Comparison of ENCODE assay signal across 18 mouse cellular contexts in the genomic region with DNA sequence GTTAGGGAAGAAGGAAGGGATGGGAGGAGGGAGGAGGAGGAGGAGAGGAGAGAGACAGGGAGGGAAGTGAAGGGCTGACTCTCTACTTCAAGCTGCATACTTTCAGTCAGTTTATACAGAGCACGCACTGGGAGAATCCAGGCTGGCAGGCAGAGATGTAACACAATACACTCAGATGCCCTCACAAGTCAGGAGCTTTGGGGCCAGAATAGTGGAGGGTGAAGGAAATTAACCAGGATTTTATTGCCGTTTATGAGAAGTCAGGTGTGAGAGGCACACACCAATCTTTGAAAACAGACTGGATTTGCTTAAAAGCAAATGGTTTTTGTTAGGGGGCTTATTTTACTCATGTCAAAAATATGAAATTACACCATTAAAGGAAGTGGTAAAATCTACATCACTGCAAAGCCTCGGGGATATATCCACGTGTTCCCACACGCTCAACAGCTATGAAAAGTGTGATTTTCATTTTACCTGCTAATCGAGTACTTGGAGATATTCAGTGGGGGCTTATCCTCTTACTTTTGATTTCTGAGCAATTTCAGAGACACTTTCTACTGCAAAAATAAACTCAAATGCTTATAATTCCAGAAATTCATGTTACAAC.
DNase-seq lines count a peak whose midpoint lies in the region; ATAC-seq and TF ChIP-seq lines count a peak whose summit lies in the region.
"Had no signal": no experiment of that assay in that cellular context is flagged by ENCODE, and none has a peak within 500 bp of the region (broad histone marks: within the 10 kb centered on the region; RNA-seq: fewer than 3 reads in every experiment).

No protein-coding gene starts in this region.

- WGBS in kidney, postnatal 0 days = 41% methylated on average over 6 of the region's 6 CpGs
- WGBS in limb, embryonic 12.5 days = 28% methylated on average over 6 of the region's 6 CpGs
- WGBS in hindbrain, embryonic 12.5 days = 64% methylated on average over 6 of the region's 6 CpGs

- no peaks in the 10 kb centered on the region for H3K4me1 ChIP-seq in kidney, postnatal 0 days (replicated peaks; ENCODE audit: insufficient read depth, low read length)
- H3K4me1 ChIP-seq in limb, embryonic 12.5 days (replicated peaks) = peaks cover 9% of the 10 kb centered on the region; the same call in 1 of the 2 replicates
- no peaks in the 10 kb centered on the region for H3K4me1 ChIP-seq in hindbrain, embryonic 12.5 days

- no peak overlapping the region for H3K27ac ChIP-seq in kidney, postnatal 0 days
- no peak overlapping the region for H3K27ac ChIP-seq in limb, embryonic 12.5 days
- no peak overlapping the region for H3K27ac ChIP-seq in hindbrain, embryonic 12.5 days
- H3K27ac ChIP-seq: layer of hippocampus, adult 2 months; macrophage had no signal

- no peaks in the 10 kb centered on the region for H3K36me3 ChIP-seq in kidney, postnatal 0 days (ENCODE audit: insufficient read depth, low read length)
- H3K36me3 ChIP-seq in limb, embryonic 12.5 days = no peaks in the 10 kb centered on the region
- H3K36me3 ChIP-seq in hindbrain, embryonic 12.5 days = no peaks in the 10 kb centered on the region

- ATAC-seq in kidney, postnatal 0 days (replicated peaks; ENCODE audit: low FRiP score, low read depth) = no peak
- ATAC-seq in limb, embryonic 12.5 days (ENCODE audit: insufficient number of reproducible peaks, insufficient read depth, low FRiP score, low TSS enrichment, low read depth) = peak; percentile 63
- ATAC-seq in hindbrain, embryonic 12.5 days (ENCODE audit: low FRiP score) = no peak
- ATAC-seq: hindbrain, embryonic 16.5 days; intestine, postnatal 0 days; lung, postnatal 0 days; midbrain, embryonic 16.5 days had no signal

- H3K4me2 ChIP-seq in kidney, postnatal 0 days (ENCODE audit: low read length) = no peak overlapping the region
- H3K4me2 ChIP-seq in limb, embryonic 12.5 days = no peak overlapping the region
- H3K4me2 ChIP-seq in hindbrain, embryonic 12.5 days (replicated peaks) = no peak overlapping the region

- H3K9me3 ChIP-seq in kidney, postnatal 0 days (replicated peaks; ENCODE audit: low read length) = no peaks in the 10 kb centered on the region
- no peaks in the 10 kb centered on the region for H3K9me3 ChIP-seq in limb, embryonic 12.5 days
- H3K9me3 ChIP-seq in hindbrain, embryonic 12.5 days (replicated peaks) = no peaks in the 10 kb centered on the region

- peak; percentile 39 for DNase-seq in kidney, postnatal 0 days (ENCODE audit: low spot score)
- DNase-seq in kidney, adult 11 months = no peak
- DNase-seq in embryo, embryonic 10.5 days (ENCODE audit: low spot score) = peak; percentile 29
- DNase-seq in embryo, embryonic 9.5 days (ENCODE audit: extremely low spot score) = peak; percentile 2
- no peak for DNase-seq in frontal cortex, postnatal 10 days (ENCODE audit: low spot score in 2 of 2)
- DNase-seq in lung, adult 18-20 months = no peak
- DNase-seq: adrenal gland, postnatal 10 days; cerebellum, adult 9-11 months; kidney, postnatal 10 days; right cerebral cortex, adult 18-20 months had no signal

- TF ChIP-seq CTCF in kidney, postnatal 0 days (IDR thresholded peaks at IDR 0.05; ENCODE audit: low read depth) = no peak

- no peak overlapping the region for H3K9ac ChIP-seq in kidney, postnatal 0 days (ENCODE audit: low read depth, low read length)
- H3K9ac ChIP-seq in limb, embryonic 12.5 days (replicated peaks) = no peak overlapping the region
- no peak overlapping the region for H3K9ac ChIP-seq in hindbrain, embryonic 12.5 days

- no peaks in the 10 kb centered on the region for H3K27me3 ChIP-seq in kidney, postnatal 0 days (ENCODE audit: insufficient read depth, low read length)
- no peaks in the 10 kb centered on the region for H3K27me3 ChIP-seq in limb, embryonic 12.5 days
- no peaks in the 10 kb centered on the region for H3K27me3 ChIP-seq in hindbrain, embryonic 12.5 days

- H3K4me3 ChIP-seq in kidney, postnatal 0 days (replicated peaks; ENCODE audit: low read depth, low read length) = no peak overlapping the region
- no peak overlapping the region for H3K4me3 ChIP-seq in limb, embryonic 12.5 days (replicated peaks)
- no peak overlapping the region for H3K4me3 ChIP-seq in hindbrain, embryonic 12.5 days
- H3K4me3 ChIP-seq: layer of hippocampus, adult 2 months had no signal

Comparison
In these comparisons a context has a peak if more than half of its experiments do, and no peak if none do; other contexts are left out.
1. DNase-seq: peak in kidney, postnatal 0 days (single experiment), embryo, embryonic 10.5 days (single experiment) and embryo, embryonic 9.5 days (single experiment); none in kidney, adult 11 months (single experiment), frontal cortex, postnatal 10 days (0 of 2) and lung, adult 18-20 months (0 of 2).